Mouse (Mus musculus) c-Kit-negative CD71-positive TER-119-positive erythroid progenitor cells, embryonic 14.5 days (primary cell): ENCODE measurements around the gene Klhl32.

Experiments used
- DNase-seq: peaks from one replicate; pipeline ENCODE4 v3.0.0-alpha.2; 2013; ENCODE audit warnings: low read depth, low spot score

The Klhl32 gene

GRCm38 (mm10) chr4:24631177-24631911 is 219.6 kb downstream of the Klhl32 start:
- DNase-seq = no peak

GRCm38 (mm10) chr4:24630430-24630829 is 220.5 kb downstream of the Klhl32 start:
- DNase-seq = no peak

- no peak for DNase-seq
These were observed 223.1 kb downstream of the Klhl32 start for GRCm38 (mm10) chr4:24627871-24628270.

GRCm38 (mm10) chr4:24626686-24627085 is 224.2 kb downstream of the Klhl32 start:
- DNase-seq = no peak

- DNase-seq = no peak
These were observed 224.9 kb downstream of the Klhl32 start for GRCm38 (mm10) chr4:24625951-24626584.

GRCm38 (mm10) chr4:24621422-24622187 is 229.3 kb downstream of the Klhl32 start:
- no peak for DNase-seq

GRCm38 (mm10) chr4:24620440-24620839 is 230.5 kb downstream of the Klhl32 start:
- no peak for DNase-seq

- DNase-seq = no peak
These were observed 230.9 kb downstream of the Klhl32 start for GRCm38 (mm10) chr4:24620005-24620404.

GRCm38 (mm10) chr4:24609564-24609963 is 241.4 kb downstream of the Klhl32 start:
- DNase-seq = no peak

GRCm38 (mm10) chr4:24609085-24609484 is 241.8 kb downstream of the Klhl32 start:
- no peak for DNase-seq

GRCm38 (mm10) chr4:24601711-24602110 is 249.2 kb downstream of the Klhl32 start:
- DNase-seq = no peak

GRCm38 (mm10) chr4:24598637-24599036 is 252.3 kb downstream of the Klhl32 start:
- DNase-seq = no peak

- no peak for DNase-seq
These were observed 253.8 kb downstream of the Klhl32 start for GRCm38 (mm10) chr4:24596942-24597611.

- no peak for DNase-seq
These were observed 256.1 kb downstream of the Klhl32 start for GRCm38 (mm10) chr4:24594824-24595223.

- DNase-seq = no peak
These were observed 266.9 kb downstream of the Klhl32 start for GRCm38 (mm10) chr4:24583997-24584396.

- DNase-seq = no peak
These were observed 268.6 kb downstream of the Klhl32 start for GRCm38 (mm10) chr4:24582295-24582694.

GRCm38 (mm10) chr4:24577594-24577993 is 273.3 kb downstream of the Klhl32 start:
- DNase-seq = no peak

- peak; percentile 53 for DNase-seq
These were observed 276.6 kb downstream of the Klhl32 start for GRCm38 (mm10) chr4:24574276-24574675.

- no peak for DNase-seq
These were observed 281.9 kb downstream of the Klhl32 start for GRCm38 (mm10) chr4:24568989-24569556.

- DNase-seq = no peak
These were observed 282.9 kb downstream of the Klhl32 start for GRCm38 (mm10) chr4:24568026-24568425.
